Mouse (Mus musculus): ENCODE measurements around the gene Eng.

- 0 out of 2 replicates have a peak, but pooled peaks have one; percentile 45 for TF ChIP-seq POLR2A (IDR thresholded peaks at IDR 0.05; ENCODE audit: borderline replicate concordance, extremely low read depth, insufficient read depth, insufficient read length, poor library complexity, severe bottlenecking)
- TF ChIP-seq CTCF (IDR thresholded peaks at IDR 0.05; ENCODE audit: borderline replicate concordance, extremely low read depth, insufficient read depth, insufficient read length), result peak; percentile 52; the same call in 1 of the 2 replicates
Measured at GRCm38 (mm10) chr2:32606161-32607142, 39.9 kb upstream of the Eng start.

All from brain, embryonic 14.5 days (tissue).